Mouse (Mus musculus) hindbrain, embryonic 12.5 days (tissue): ENCODE measurements around the gene Olfr1357. TPM values are rescaled to one million over a fixed set of nuclear protein-coding genes. Genes with fewer than 3 reads are reported as not detected.

Experiments used
- polyA plus RNA-seq: library from polyadenylated mRNA; unstranded; fragments of >200 nt; fragmentation: Nextera tagmentation; extraction: Ambion mirVana; gene quantifications from 2 replicates; pipeline ENCODE4 v1.2.1, GENCODE M21; 2016

Olfr1357 gene
- polyA plus RNA-seq, 1 experiment from 2014 or later, result not detected

Other genes with a start within 250 kb of the Olfr1357 start
- 339 and 343 TPM in 2 replicates for gene Rrp1, start 205.0 kb downstream of the Olfr1357 start, polyA plus RNA-seq
- gene Cstb, start 192.4 kb downstream of the Olfr1357 start, polyA plus RNA-seq, result 127 and 138 TPM in 2 replicates
- gene Pdxk, start 153.1 kb downstream of the Olfr1357 start, polyA plus RNA-seq, result 12.2 and 13.0 TPM in 2 replicates
- gene Olfr1358, start 100.6 kb downstream of the Olfr1357 start, polyA plus RNA-seq, result not detected in 2 replicates
- 45.0 and 51.6 TPM in 2 replicates for gene Ilvbl, start 43.7 kb downstream of the Olfr1357 start, polyA plus RNA-seq
- 9.2 and 10.8 TPM in 2 replicates for gene Syde1, start 26.1 kb downstream of the Olfr1357 start, polyA plus RNA-seq
- gene Casp14, start 100.2 kb upstream of the Olfr1357 start, polyA plus RNA-seq, result 0.13 TPM in 1 of 2 replicates, not detected in the other
- 0.17 and 0.31 TPM in 2 replicates for gene Ccdc105, start 135.0 kb upstream of the Olfr1357 start, polyA plus RNA-seq
- 2.0 and 2.2 TPM in 2 replicates for gene Slc1a6, start 162.4 kb upstream of the Olfr1357 start, polyA plus RNA-seq
- gene Olfr1356, start 234.1 kb upstream of the Olfr1357 start, polyA plus RNA-seq, result not detected in 2 replicates